Mouse (Mus musculus): ENCODE measurements around the gene Mast4. TPM values are rescaled to one million over a fixed set of nuclear protein-coding genes. Genes with fewer than 3 reads are reported as not detected.

The Mast4 gene
- total and polyA plus RNA-seq, 3 experiments: 0.99 to 7.4 (median 6.1) TPM

DNA sequence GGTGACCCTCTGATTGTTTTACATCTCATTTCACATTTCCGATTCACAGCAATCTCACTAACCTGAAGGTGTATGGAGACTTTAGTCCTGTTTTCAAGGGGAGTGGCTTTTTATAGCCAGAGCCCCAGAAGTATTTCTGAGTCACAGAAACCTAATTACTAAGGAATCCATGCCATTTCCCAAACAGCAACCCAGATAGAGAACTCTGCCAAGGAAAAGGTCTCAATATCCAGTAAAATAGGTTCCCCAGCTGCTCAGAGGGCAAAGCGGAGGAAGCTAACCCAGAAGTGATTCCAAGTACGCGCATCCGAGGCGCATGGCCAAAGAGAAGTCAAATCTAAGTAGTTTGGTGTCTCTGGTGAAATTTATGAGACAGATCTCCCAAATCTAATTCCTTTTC, 370.8 kb downstream of the Mast4 start:
- Histone ChIP-seq H3K4me2 (ENCODE audit: insufficient read depth, low read depth, poor library complexity, severe bottlenecking) (no peak overlapping the region), H3K4me3 (replicated peaks in 1 of 3; ENCODE audit: low read depth in 2 of 3, low read length in 2 of 3, poor library complexity in 1 of 3) (no peak overlapping the region), H3K9ac (ENCODE audit: insufficient read depth, low read depth) (no peak overlapping the region), H3K4me1 (ENCODE audit: control insufficient read depth in 1 of 2, insufficient read depth in 2 of 2) (no peaks in the 10 kb centered on the region), H3K36me3 (replicated peaks in 1 of 2; ENCODE audit: control insufficient read depth in 1 of 2, insufficient read depth in 1 of 2, low read length in 1 of 2) (no peaks in the 10 kb centered on the region), H3K27ac (ENCODE audit: insufficient read depth, low read depth) (no peak overlapping the region), H3K9me3 (replicated peaks; ENCODE audit: low read length) (no peaks in the 10 kb centered on the region), H3K79me2 (replicated peaks; ENCODE audit: control insufficient read depth, extremely low read depth, insufficient read depth, poor library complexity, severe bottlenecking) (no peaks in the 10 kb centered on the region), H3K27me3 (replicated peaks) (no peaks in the 10 kb centered on the region)
- in situ Hi-C loops (cut with MboI; ENCODE audit: low pct_ligation_motif_present, low pct_unique_long_range_greater_than_20kb, low sequenced_read_pairs): no loop called here
- TF ChIP-seq ELF1 (IDR thresholded peaks at IDR 0.05; ENCODE audit: low read depth, low read length): no peak
- no peak for TF ChIP-seq POLR2AphosphoS2 (IDR thresholded peaks at IDR 0.05; ENCODE audit: low read depth, low read length)
- TF ChIP-seq MYC (IDR thresholded peaks at IDR 0.05; ENCODE audit: low read depth, low read length): no peak
- no peak for TF ChIP-seq MXI1 (IDR thresholded peaks at IDR 0.05; ENCODE audit: low read depth, low read length)
- no peak for TF ChIP-seq JUND (conservative IDR thresholded peaks at IDR 0.05; ENCODE audit: low read depth, low read length)
- TF ChIP-seq RCOR1 (conservative IDR thresholded peaks at IDR 0.05; ENCODE audit: low read depth, low read length): no peak
- TF ChIP-seq MAZ (IDR thresholded peaks at IDR 0.05; ENCODE audit: low read depth, low read length): no peak
- DNase-seq (ENCODE audit: extremely low read depth): no peak
- dilution Hi-C loops (cut with MboI; ENCODE audit: extremely low pct_ligation_motif_present, extremely low pct_unique_long_range_greater_than_20kb, low sequenced_read_pairs): no loop called here

DNA sequence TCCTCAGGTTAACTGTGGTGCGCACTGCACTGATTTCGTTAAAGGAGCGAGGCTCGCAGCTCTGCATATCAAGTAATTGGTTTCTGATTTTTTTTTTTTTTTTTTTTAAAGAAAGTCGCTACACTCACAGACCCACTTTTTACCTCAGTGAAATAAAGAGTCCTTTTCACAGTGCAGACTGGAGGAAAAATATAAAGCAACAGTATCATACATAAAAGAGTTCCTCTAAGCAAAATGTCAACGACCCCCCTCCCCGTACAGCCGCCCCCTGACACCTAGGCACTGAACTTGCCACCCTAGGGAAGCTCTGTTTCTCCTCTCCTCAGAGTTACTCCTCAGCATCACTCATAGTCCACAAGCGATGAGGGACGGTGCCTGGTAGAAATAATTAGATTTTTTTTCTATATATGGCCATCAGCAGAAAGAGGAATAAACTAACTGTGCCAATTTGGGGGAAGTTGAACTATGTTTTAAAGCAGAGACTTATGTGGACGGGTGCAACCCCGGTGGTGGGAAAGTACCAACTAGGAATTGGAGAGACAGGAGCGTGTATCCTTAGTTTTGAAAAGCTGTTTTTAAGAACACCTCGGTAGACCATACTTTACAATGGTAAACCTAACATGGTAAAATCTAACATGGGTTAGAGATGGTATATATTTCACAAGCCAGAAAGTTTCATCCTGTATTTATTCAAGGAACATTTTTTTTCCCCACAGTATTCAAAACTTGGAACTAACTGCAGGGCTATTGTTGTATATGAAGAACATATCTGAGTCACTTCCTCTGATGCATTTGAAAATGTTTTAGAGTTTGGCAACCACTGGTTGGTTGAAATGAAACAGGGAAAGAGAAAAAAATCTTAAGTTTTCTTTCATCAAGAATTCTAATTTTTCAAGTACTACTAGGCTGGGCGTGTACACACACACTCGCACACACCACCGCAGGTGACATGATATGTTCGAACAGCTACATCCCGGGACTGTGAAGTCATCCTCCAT, 375.7 kb downstream of the Mast4 start:
- Histone ChIP-seq H3K79me2 (replicated peaks; ENCODE audit: control insufficient read depth, extremely low read depth, insufficient read depth, poor library complexity, severe bottlenecking) (no peaks in the 10 kb centered on the region), H3K9ac (ENCODE audit: insufficient read depth, low read depth) (no peak overlapping the region), H3K9me3 (replicated peaks; ENCODE audit: low read length) (no peaks in the 10 kb centered on the region), H3K36me3 (replicated peaks in 1 of 2; ENCODE audit: control insufficient read depth in 1 of 2, insufficient read depth in 1 of 2, low read length in 1 of 2) (no peaks in the 10 kb centered on the region), H3K4me1 (ENCODE audit: control insufficient read depth in 1 of 2, insufficient read depth in 2 of 2) (no peaks in the 10 kb centered on the region), H3K27ac (ENCODE audit: insufficient read depth, low read depth) (no peak overlapping the region), H3K27me3 (replicated peaks) (no peaks in the 10 kb centered on the region), H3K4me2 (ENCODE audit: insufficient read depth, low read depth, poor library complexity, severe bottlenecking) (no peak overlapping the region), H3K4me3 (replicated peaks in 1 of 3; ENCODE audit: low read depth in 2 of 3, low read length in 2 of 3, poor library complexity in 1 of 3) (no peak overlapping the region)
- in situ Hi-C loops (cut with MboI; ENCODE audit: low pct_ligation_motif_present, low pct_unique_long_range_greater_than_20kb, low sequenced_read_pairs): no loop called here
- no peak for DNase-seq (ENCODE audit: extremely low read depth)
- no peak for TF ChIP-seq SIN3A (IDR thresholded peaks at IDR 0.05; ENCODE audit: low read length)
- TF ChIP-seq ZNF384 (IDR thresholded peaks at IDR 0.05; ENCODE audit: low read depth, low read length): no peak
- TF ChIP-seq RAD21 (IDR thresholded peaks at IDR 0.05; ENCODE audit: low read depth, low read length): no peak
- no peak for TF ChIP-seq MYC (IDR thresholded peaks at IDR 0.05; ENCODE audit: low read depth, low read length)
- TF ChIP-seq KAT2A (IDR thresholded peaks at IDR 0.05; ENCODE audit: insufficient replicate concordance, low read length): no peak
- TF ChIP-seq USF2 (conservative IDR thresholded peaks at IDR 0.05; ENCODE audit: low read depth, low read length): no peak
- TF ChIP-seq TCF12 (IDR thresholded peaks at IDR 0.05; ENCODE audit: low read depth, low read length): no peak
- TF ChIP-seq HCFC1 (IDR thresholded peaks at IDR 0.05; ENCODE audit: low read depth, low read length): no peak
- TF ChIP-seq PAX5 (IDR thresholded peaks at IDR 0.05; ENCODE audit: low read length): no peak
- no peak for TF ChIP-seq MXI1 (IDR thresholded peaks at IDR 0.05; ENCODE audit: low read depth, low read length)
- no peak for TF ChIP-seq JUN (IDR thresholded peaks at IDR 0.05; ENCODE audit: insufficient read depth, low read depth, low read length)
- no peak for TF ChIP-seq CHD1 (IDR thresholded peaks at IDR 0.05; ENCODE audit: low read depth, low read length)
- TF ChIP-seq POLR2A (IDR thresholded peaks at IDR 0.05; ENCODE audit: low read depth, low read length): no peak
- no peak for TF ChIP-seq E2F4 (IDR thresholded peaks at IDR 0.05; ENCODE audit: insufficient replicate concordance, low read depth, low read length)
- dilution Hi-C loops (cut with MboI; ENCODE audit: extremely low pct_ligation_motif_present, extremely low pct_unique_long_range_greater_than_20kb, low sequenced_read_pairs): no loop called here

All from CH12.LX (cell line).